Mouse (Mus musculus) adrenal gland, postnatal 10 days (tissue): ENCODE results near the gene Serpina3i. TPM values are rescaled to one million over a fixed set of nuclear protein-coding genes. Genes with fewer than 3 reads are reported as not detected.

Experiments used
- DNase-seq: peaks from one replicate; pipeline ENCODE4 v3.0.0; 2021; ENCODE audit warnings: mixed read lengths
- total RNA-seq, 2 experiments: library from RNA; stranded (reverse); gene quantifications; 2 replicates each; pipeline ENCODE4 v1.2.3; 2021

Gene Serpina3i
- total RNA-seq, 2 experiments from 2014 or later: 1.2 to 2.4 TPM

- no peak for DNase-seq
Measured at GRCm38 (mm10) chr12:104293963-104294362, 31.0 kb downstream of the Serpina3i start.

GRCm38 (mm10) chr12:104298049-104298448, 35.1 kb downstream of the Serpina3i start:
- DNase-seq: no peak

GRCm38 (mm10) chr12:104305991-104306390, 43.1 kb downstream of the Serpina3i start:
- no peak for DNase-seq

- DNase-seq: no peak
Measured at GRCm38 (mm10) chr12:104314253-104314652, 51.3 kb downstream of the Serpina3i start, which contains the start of gene Serpina3j. TSS of gene Serpina3j (plus strand) at chr12:104314553.

Other genes starting within 250 kb of the Serpina3i start
- gene Serpina9, start 249.4 kb upstream of the Serpina3i start, total RNA-seq: under 1 TPM in 1 of 2 experiments, not detected in 1; 0.12 TPM
- under 1 TPM; 0.36 TPM for gene Serpina12, start 218.7 kb upstream of the Serpina3i start, total RNA-seq
- under 1 TPM; 0.12 to 0.18 TPM for gene Serpina5, start 162.0 kb upstream of the Serpina3i start, total RNA-seq
- not detected for gene Serpina3a, start 150.4 kb upstream of the Serpina3i start, total RNA-seq
- gene Serpina3b, start 135.1 kb upstream of the Serpina3i start, total RNA-seq: under 1 TPM in 1 of 2 experiments, not detected in 1; 0.21 TPM
- 1 to 10 TPM; 3.1 to 6.1 TPM for gene Serpina3c, start 109.3 kb upstream of the Serpina3i start, total RNA-seq
- 1 to 10 TPM; 1.4 to 1.5 TPM for gene Serpina3f, start 48.6 kb upstream of the Serpina3i start, total RNA-seq
- gene Serpina3g, start 26.9 kb upstream of the Serpina3i start, total RNA-seq: 10 to 100 TPM; 14.3 to 16.7 TPM
- gene Serpina3j, start 51.4 kb downstream of the Serpina3i start, total RNA-seq: not detected
- gene Serpina3k, start 75.4 kb downstream of the Serpina3i start, total RNA-seq: 100 to 1,000 TPM; 111 to 340 TPM
- 100 to 1,000 TPM in 1 of 2 experiments, 10 to 100 TPM in 1; 40.0 to 128 TPM for gene Serpina3m, start 75.4 kb downstream of the Serpina3i start, total RNA-seq
- gene Serpina3n, start 143.6 kb downstream of the Serpina3i start, total RNA-seq: 100 to 1,000 TPM in 1 of 2 experiments, 10 to 100 TPM in 1; 59.9 to 180 TPM
- under 1 TPM in 1 of 2 experiments, not detected in 1; 0.39 TPM for gene Gsc, start 210.2 kb downstream of the Serpina3i start, total RNA-seq